Comparison of ENCODE assay signal across 23 mouse cellular contexts in the genomic region with DNA sequence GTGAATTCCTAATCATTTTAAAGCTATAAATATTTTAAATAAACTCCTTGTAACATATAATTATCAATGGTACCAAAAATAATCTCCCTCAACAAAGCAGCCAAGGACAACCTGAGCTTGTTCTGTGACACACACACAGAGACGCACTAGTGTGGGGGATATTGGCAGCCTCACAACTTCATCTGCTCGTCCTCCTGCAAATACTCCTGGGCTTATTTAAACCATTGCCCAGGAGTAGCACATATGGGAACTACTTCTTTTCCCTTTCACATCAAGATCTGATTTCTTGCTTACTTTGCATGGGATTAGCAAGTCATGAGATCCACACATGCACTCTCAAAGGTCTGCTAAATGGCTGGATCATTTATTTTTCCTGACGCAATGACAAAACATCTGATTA.
DNase-seq lines count a peak whose midpoint lies in the region; ATAC-seq and TF ChIP-seq lines count a peak whose summit lies in the region.
"Had no signal": no experiment of that assay in that cellular context is flagged by ENCODE, and none has a peak within 500 bp of the region (broad histone marks: within the 10 kb centered on the region; RNA-seq: fewer than 3 reads in every experiment).

No protein-coding gene starts in this region.

- no peak overlapping the region for H3K4me2 ChIP-seq in forebrain, embryonic 15.5 days (replicated peaks)
- no peak overlapping the region for H3K4me2 ChIP-seq in midbrain, embryonic 13.5 days (replicated peaks)
- H3K4me2 ChIP-seq: heart, embryonic 12.5 days; heart, embryonic 15.5 days; hindbrain, embryonic 13.5 days had no signal

- H3K27me3 ChIP-seq in forebrain, embryonic 15.5 days, result no peaks in the 10 kb centered on the region
- H3K27me3 ChIP-seq in forebrain, embryonic 10.5 days (ENCODE audit: poor library complexity, severe bottlenecking), result no peaks in the 10 kb centered on the region
- no peaks in the 10 kb centered on the region for H3K27me3 ChIP-seq in midbrain, embryonic 13.5 days
- H3K27me3 ChIP-seq: heart, embryonic 12.5 days; heart, embryonic 15.5 days; hindbrain, embryonic 13.5 days had no signal

- no peaks in the 10 kb centered on the region for H3K9me3 ChIP-seq in forebrain, embryonic 15.5 days
- H3K9me3 ChIP-seq in forebrain, embryonic 10.5 days, result no peaks in the 10 kb centered on the region
- H3K9me3 ChIP-seq in midbrain, embryonic 13.5 days, result no peaks in the 10 kb centered on the region
- H3K9me3 ChIP-seq: heart, embryonic 12.5 days; heart, embryonic 15.5 days; hindbrain, embryonic 13.5 days had no signal

- peak; percentile 79 for ATAC-seq in forebrain, embryonic 15.5 days (replicated peaks)
- ATAC-seq in midbrain, embryonic 13.5 days, result no peak
- ATAC-seq: CD4-positive, CD25-positive, alpha-beta regulatory T cell, adult 4 months; hindbrain, embryonic 16.5 days had no signal

- no peak for TF ChIP-seq CTCF in layer of hippocampus, adult 2 months (conservative IDR thresholded peaks at IDR 0.05)
- TF ChIP-seq CTCF in brain, embryonic 14.5 days (IDR thresholded peaks at IDR 0.05; ENCODE audit: borderline replicate concordance, extremely low read depth, insufficient read depth, insufficient read length), result no peak

- WGBS in forebrain, embryonic 15.5 days, result 34% methylated on average over 3 of the region's 3 CpGs
- 93% methylated on average over 3 of the region's 3 CpGs for whole genome bisulfite sequencing in forebrain, embryonic 10.5 days
- 79% methylated on average over 3 of the region's 3 CpGs for WGBS in midbrain, embryonic 13.5 days

- no peaks in the 10 kb centered on the region for H3K36me3 ChIP-seq in forebrain, embryonic 15.5 days
- no peaks in the 10 kb centered on the region for H3K36me3 ChIP-seq in forebrain, embryonic 10.5 days (replicated peaks)
- H3K36me3 ChIP-seq in midbrain, embryonic 13.5 days, result no peaks in the 10 kb centered on the region
- H3K36me3 ChIP-seq: heart, embryonic 12.5 days; heart, embryonic 15.5 days; hindbrain, embryonic 10.5 days; hindbrain, embryonic 13.5 days had no signal

- no peak overlapping the region for H3K27ac ChIP-seq in forebrain, embryonic 15.5 days (replicated peaks)
- no peak overlapping the region for H3K27ac ChIP-seq in forebrain, embryonic 10.5 days
- no peak overlapping the region for H3K27ac ChIP-seq in layer of hippocampus, adult 2 months
- H3K27ac ChIP-seq in midbrain, embryonic 13.5 days, result no peak overlapping the region
- H3K27ac ChIP-seq: heart, embryonic 15.5 days; hindbrain, embryonic 10.5 days; hindbrain, embryonic 13.5 days had no signal

- H3K4me3 ChIP-seq in forebrain, embryonic 15.5 days, result no peak overlapping the region
- H3K4me3 ChIP-seq in forebrain, embryonic 10.5 days, result no peak overlapping the region
- H3K4me3 ChIP-seq in layer of hippocampus, adult 2 months, result no peak overlapping the region
- no peak overlapping the region for H3K4me3 ChIP-seq in midbrain, embryonic 13.5 days (replicated peaks)
- H3K4me3 ChIP-seq: heart, embryonic 12.5 days; heart, embryonic 15.5 days; hindbrain, embryonic 10.5 days; hindbrain, embryonic 13.5 days had no signal

- H3K9ac ChIP-seq in forebrain, embryonic 15.5 days (replicated peaks), result no peak overlapping the region
- no peak overlapping the region for H3K9ac ChIP-seq in midbrain, embryonic 13.5 days (replicated peaks)
- H3K9ac ChIP-seq: heart, embryonic 12.5 days; heart, embryonic 15.5 days; hindbrain, embryonic 13.5 days had no signal

- no peak for TF ChIP-seq POLR2A in brain, embryonic 14.5 days (IDR thresholded peaks at IDR 0.05; ENCODE audit: borderline replicate concordance, extremely low read depth, insufficient read depth, insufficient read length, poor library complexity, severe bottlenecking)

- H3K4me1 ChIP-seq in forebrain, embryonic 15.5 days, result no peaks in the 10 kb centered on the region
- H3K4me1 ChIP-seq in forebrain, embryonic 10.5 days, result no peaks in the 10 kb centered on the region
- H3K4me1 ChIP-seq in midbrain, embryonic 13.5 days (replicated peaks), result no peaks in the 10 kb centered on the region
- H3K4me1 ChIP-seq: heart, embryonic 12.5 days; heart, embryonic 15.5 days; hindbrain, embryonic 10.5 days; hindbrain, embryonic 13.5 days had no signal

- no peak for DNase-seq in forebrain, embryonic 10.5 days (ENCODE audit: extremely low spot score, low spot score)
- DNase-seq in layer of hippocampus, adult 2 months (ENCODE audit: low spot score in 2 of 2), result peak; percentile 7 to 23
- no peak for DNase-seq in layer of hippocampus, postnatal 10 days (ENCODE audit: low spot score in 2 of 2)
- DNase-seq in brain, adult 2 months (ENCODE audit: low read depth, low spot score), result peak; percentile 21
- peak; percentile 72 for DNase-seq in brain, embryonic 14.5 days (ENCODE audit: low read depth)
- no peak for DNase-seq in testis, postnatal 10 days (ENCODE audit: low spot score)
- DNase-seq: adrenal gland, adult 2 months; adrenal gland, postnatal 14 days; cerebellum, adult 18-20 months; cerebellum, adult 9-10 months; cerebellum, postnatal 14 days; gastrocnemius, postnatal 25 days; heart, adult 18-20 months; heart, postnatal 10 days; heart, postnatal 36 days had no signal

Comparison
In these comparisons a context has a peak if more than half of its experiments do, and no peak if none do; other contexts are left out.
1. DNase-seq: peak in layer of hippocampus, adult 2 months (2 of 2), brain, adult 2 months (single experiment) and brain, embryonic 14.5 days (single experiment); none in forebrain, embryonic 10.5 days (single experiment), layer of hippocampus, postnatal 10 days (0 of 2) and testis, postnatal 10 days (single experiment).